Mouse (Mus musculus) liver, postnatal 0 days (tissue): Measurements from ENCODE around the gene Lsp1.

Experiments
- CTCF ChIP-seq: sonication (generic); IDR thresholded peaks from 2 replicates; pipeline ENCODE4 v1.5.1; 2016; ENCODE audit warnings: antibody characterized with exemption, low read depth
- EP300 ChIP-seq: IDR thresholded peaks from 2 replicates; pipeline ENCODE4 v1.6.1; 2016; ENCODE audit warnings: antibody characterized with exemption, low read depth, mild to moderate bottlenecking

- TF ChIP-seq CTCF (no peak), EP300 (no peak)
Measured at GRCm38 (mm10) chr7:142413285-142413684, 47.3 kb upstream of the Lsp1 start.
